Mouse (Mus musculus) embryonic facial prominence, embryonic 12.5 days (tissue): Measurements from ENCODE around the gene Riox1. TPM values are rescaled to one million over a fixed set of nuclear protein-coding genes. Genes with fewer than 3 reads are reported as not detected.

Experiments
- ATAC-seq: fragments of 200-750 bp; cut with Nextera tagmentation; 2 replicates; pipeline ENCODE4 v1.8.0; 2017; ENCODE audit not compliant: insufficient number of reproducible peaks, insufficient read depth, low FRiP score, low TSS enrichment
- H3K27ac ChIP-seq: fragments of 300-500 bp; sonication (generic); 2 replicates; pipeline ENCODE4 v1.5.1; 2016; ENCODE audit warnings: mild to moderate bottlenecking
- H3K27me3 ChIP-seq: fragments of 300-500 bp; sonication (generic); 2 replicates; pipeline ENCODE4 v1.6.1; 2016; ENCODE audit warnings: mild to moderate bottlenecking, moderate library complexity
- H3K36me3 ChIP-seq: fragments of 300-500 bp; sonication (generic); 2 replicates; pipeline ENCODE4 v1.6.1; 2016; ENCODE audit warnings: mild to moderate bottlenecking
- H3K4me1 ChIP-seq: fragments of 300-500 bp; sonication (generic); 2 replicates; pipeline ENCODE4 v1.6.1; 2016
- H3K4me2 ChIP-seq: fragments of 300-500 bp; sonication (generic); replicated peaks from 2 replicates; pipeline ENCODE4 v1.6.1; 2016; ENCODE audit warnings: mild to moderate bottlenecking, moderate library complexity
- H3K4me3 ChIP-seq: fragments of 300-500 bp; sonication (generic); 2 replicates; pipeline ENCODE4 v1.5.1; 2016; ENCODE audit warnings: mild to moderate bottlenecking
- H3K9ac ChIP-seq: fragments of 300-500 bp; sonication (generic); 2 replicates; pipeline ENCODE4 v1.6.1; 2016; ENCODE audit warnings: mild to moderate bottlenecking, moderate library complexity
- H3K9me3 ChIP-seq: fragments of 300-500 bp; sonication (generic); 2 replicates; pipeline ENCODE4 v1.6.1; 2016; ENCODE audit warnings: mild to moderate bottlenecking, moderate library complexity
- WGBS: fragments of 180-500 bp; shearing (Covaris S2); methylation state at CpG from one replicate; pipeline ENCODE4 v1.1.7; 2016; 5-methylcytosine and 5-hydroxymethylcytosine counted together
- polyA plus RNA-seq: library from polyadenylated mRNA; unstranded; fragments of >200 nt; fragmentation: Nextera tagmentation; extraction: Ambion mirVana; gene quantifications from 2 replicates; pipeline ENCODE4 v1.2.1, GENCODE M21; 2016

Gene Riox1
- polyA plus RNA-seq: 19.6 and 22.6 TPM in 2 replicates

GRCm38 (mm10) chr12:83950493-83950839, at the start of gene Riox1:
TSS of gene Riox1 (plus strand) at chr12:83950608.
- peak; percentile 92 for ATAC-seq
- H3K4me1 ChIP-seq: peaks cover 18% of the 10 kb centered on the region
- peak within 1 kb of the TSS; percentile 90 for H3K4me2 ChIP-seq
- H3K27ac ChIP-seq: peak within 1 kb of the TSS; percentile 73
- H3K4me3 ChIP-seq: peak within 1 kb of the TSS; percentile 83
- peak within 1 kb of the TSS; percentile 74 for H3K9ac ChIP-seq
- no peaks in the 10 kb centered on the region for H3K27me3 ChIP-seq
- H3K9me3 ChIP-seq: no peaks in the 10 kb centered on the region
- 1% methylated on average over 36 of the region's 37 CpGs for WGBS
- peaks cover 5% of the 10 kb centered on the region for H3K36me3 ChIP-seq

- Histone ChIP-seq H3K36me3 (peaks cover 2% of the 10 kb centered on the region; the same call in 1 of the 2 replicates), H3K27me3 (no peaks in the 10 kb centered on the region), H3K9me3 (no peaks in the 10 kb centered on the region), H3K27ac (no peak overlapping the region), H3K9ac (no peak overlapping the region), H3K4me1 (no peaks in the 10 kb centered on the region), H3K4me3 (no peak overlapping the region), H3K4me2 (no peak overlapping the region)
- 84% methylated on average over 2 of the region's 2 CpGs for WGBS
- ATAC-seq: no peak
Observed at GRCm38 (mm10) chr12:83910451-83910850, 40.0 kb upstream of the Riox1 start.

GRCm38 (mm10) chr12:83914202-83914740, 36.1 kb upstream of the Riox1 start:
- Histone ChIP-seq H3K27me3 (no peaks in the 10 kb centered on the region), H3K36me3 (peaks cover 2% of the 10 kb centered on the region; the same call in 1 of the 2 replicates), H3K9me3 (no peaks in the 10 kb centered on the region), H3K4me1 (no peaks in the 10 kb centered on the region), H3K27ac (no peak overlapping the region), H3K4me2 (no peak overlapping the region), H3K9ac (no peak overlapping the region), H3K4me3 (no peak overlapping the region)
- no peak for ATAC-seq
- 92% methylated on average over 4 of the region's 4 CpGs for WGBS

GRCm38 (mm10) chr12:83914797-83915196, 35.6 kb upstream of the Riox1 start:
- Histone ChIP-seq H3K4me2 (no peak overlapping the region), H3K27me3 (no peaks in the 10 kb centered on the region), H3K4me3 (no peak overlapping the region), H3K9me3 (no peaks in the 10 kb centered on the region), H3K4me1 (0 out of 2 replicates have a peak, but pooled peaks cover under 1% of the 10 kb centered on the region), H3K9ac (no peak overlapping the region), H3K27ac (no peak overlapping the region), H3K36me3 (peaks cover 2% of the 10 kb centered on the region; the same call in 1 of the 2 replicates)
- no peak for ATAC-seq
- 80% methylated on average over 1 of the region's 1 CpGs for WGBS

GRCm38 (mm10) chr12:83916884-83917283, 33.5 kb upstream of the Riox1 start:
- 77% methylated on average over 9 of the region's 9 CpGs for WGBS
- H3K9me3 ChIP-seq: no peaks in the 10 kb centered on the region
- no peak overlapping the region for H3K9ac ChIP-seq
- H3K4me3 ChIP-seq: no peak overlapping the region
- no peak for ATAC-seq
- H3K4me1 ChIP-seq: peaks cover 6% of the 10 kb centered on the region; the same call in 1 of the 2 replicates
- H3K27ac ChIP-seq: no peak overlapping the region
- H3K27me3 ChIP-seq: no peaks in the 10 kb centered on the region
- no peak overlapping the region for H3K4me2 ChIP-seq
- H3K36me3 ChIP-seq: peaks cover 2% of the 10 kb centered on the region; the same call in 1 of the 2 replicates

GRCm38 (mm10) chr12:83920721-83921441, 29.5 kb upstream of the Riox1 start:
- WGBS: 2% methylated on average over 31 of the region's 31 CpGs
- Histone ChIP-seq H3K4me1 (peaks cover 15% of the 10 kb centered on the region), H3K4me3 (peak overlapping the region; percentile 94), H3K36me3 (no peaks in the 10 kb centered on the region), H3K27ac (peak overlapping the region; percentile 93), H3K27me3 (no peaks in the 10 kb centered on the region), H3K9ac (peak overlapping the region; percentile 91), H3K9me3 (no peaks in the 10 kb centered on the region), H3K4me2 (peak overlapping the region; percentile 83)
- no peak for ATAC-seq

- Histone ChIP-seq H3K27ac (peak within 1 kb of the TSS; percentile 93), H3K36me3 (no peaks in the 10 kb centered on the region), H3K9me3 (no peaks in the 10 kb centered on the region), H3K4me3 (peak within 1 kb of the TSS; percentile 94), H3K4me2 (peak within 1 kb of the TSS; percentile 83), H3K27me3 (no peaks in the 10 kb centered on the region), H3K9ac (peak within 1 kb of the TSS; percentile 91), H3K4me1 (peaks cover 15% of the 10 kb centered on the region)
- ATAC-seq: peak; percentile 100
- WGBS: under 1% methylated on average over 56 of the region's 63 CpGs
Observed at GRCm38 (mm10) chr12:83921535-83922381, 28.6 kb upstream of the Riox1 start, which contains the start of gene Numb. TSS of gene Numb (minus strand) at chr12:83921934.

- no peak for ATAC-seq
- no peaks in the 10 kb centered on the region for H3K27me3 ChIP-seq
- H3K4me3 ChIP-seq: peak overlapping the region; percentile 94
- H3K27ac ChIP-seq: peak overlapping the region; percentile 81
- WGBS: 35% methylated on average over 8 of the region's 8 CpGs
- H3K36me3 ChIP-seq: no peaks in the 10 kb centered on the region
- peak overlapping the region; percentile 52 for H3K9ac ChIP-seq
- peaks cover 15% of the 10 kb centered on the region for H3K4me1 ChIP-seq
- peak overlapping the region; percentile 56 for H3K4me2 ChIP-seq
- H3K9me3 ChIP-seq: no peaks in the 10 kb centered on the region
Observed at GRCm38 (mm10) chr12:83922724-83923485, 27.5 kb upstream of the Riox1 start.

- Histone ChIP-seq H3K27ac (no peak overlapping the region), H3K9me3 (no peaks in the 10 kb centered on the region), H3K4me2 (no peak overlapping the region), H3K4me3 (no peak overlapping the region), H3K27me3 (no peaks in the 10 kb centered on the region), H3K4me1 (peaks cover 15% of the 10 kb centered on the region), H3K36me3 (no peaks in the 10 kb centered on the region), H3K9ac (no peak overlapping the region)
- ATAC-seq: no peak
- 91% methylated on average over 1 of the region's 1 CpGs for WGBS
Observed at GRCm38 (mm10) chr12:83923486-83923859, 26.9 kb upstream of the Riox1 start.

- no peak for ATAC-seq
- no peak overlapping the region for H3K4me2 ChIP-seq
- H3K27me3 ChIP-seq: no peaks in the 10 kb centered on the region
- no peaks in the 10 kb centered on the region for H3K9me3 ChIP-seq
- no peak overlapping the region for H3K4me3 ChIP-seq
- no peak overlapping the region for H3K27ac ChIP-seq
- WGBS: 60% methylated on average over 3 of the region's 3 CpGs
- no peaks in the 10 kb centered on the region for H3K36me3 ChIP-seq
- no peak overlapping the region for H3K9ac ChIP-seq
- peaks cover 15% of the 10 kb centered on the region for H3K4me1 ChIP-seq
Observed at GRCm38 (mm10) chr12:83924332-83924731, 26.1 kb upstream of the Riox1 start.

GRCm38 (mm10) chr12:83925160-83925703, 25.2 kb upstream of the Riox1 start:
- no peak overlapping the region for H3K27ac ChIP-seq
- H3K4me2 ChIP-seq: no peak overlapping the region
- no peaks in the 10 kb centered on the region for H3K27me3 ChIP-seq
- H3K4me3 ChIP-seq: no peak overlapping the region
- H3K4me1 ChIP-seq: peaks cover 10% of the 10 kb centered on the region
- H3K36me3 ChIP-seq: no peaks in the 10 kb centered on the region
- no peaks in the 10 kb centered on the region for H3K9me3 ChIP-seq
- ATAC-seq: no peak
- WGBS: 61% methylated on average over 7 of the region's 7 CpGs
- no peak overlapping the region for H3K9ac ChIP-seq
